In the genomic region with DNA sequence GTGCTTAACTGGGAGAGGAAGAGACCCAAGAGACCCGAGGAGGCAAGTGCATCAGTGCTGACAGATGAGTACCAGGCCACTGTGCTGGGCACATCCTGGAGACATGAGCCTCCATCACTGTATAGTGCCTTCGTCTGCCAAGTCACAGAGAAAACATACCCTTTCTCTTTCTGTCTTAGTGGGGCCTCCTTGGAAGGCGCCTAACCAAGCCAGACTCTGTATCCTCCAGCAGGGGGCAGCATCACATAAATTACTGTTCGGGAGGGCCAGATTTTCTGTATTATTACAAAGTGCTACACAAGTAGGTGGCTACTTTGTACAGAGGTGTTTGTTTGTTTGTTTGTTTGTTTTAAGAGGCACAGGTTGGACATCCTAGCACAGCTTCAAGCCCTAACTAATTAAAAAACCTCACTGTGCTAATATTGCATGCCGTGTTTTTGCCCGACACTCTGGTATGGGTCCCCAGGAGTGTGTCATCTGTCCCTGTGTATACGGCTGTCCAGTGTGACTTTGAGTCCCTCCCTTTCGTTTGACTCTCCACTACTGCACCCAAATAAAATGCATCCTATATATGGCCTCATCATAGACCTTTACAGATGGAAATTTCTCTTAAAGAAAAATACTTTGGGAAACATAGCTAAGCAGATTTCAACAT, we compare ENCODE assay signal across 7 mouse cellular contexts. TPM values are rescaled to one million over a fixed set of nuclear protein-coding genes. Genes with fewer than 3 reads are reported as not detected.
DNase-seq lines count a peak whose midpoint lies in the region; ATAC-seq and TF ChIP-seq lines count a peak whose summit lies in the region.

No protein-coding gene starts in this region.

- no peak for TF ChIP-seq POLR2A in cerebellum, adult 2 months (IDR thresholded peaks at IDR 0.05; ENCODE audit: borderline replicate concordance, insufficient read depth, low read length)

- ATAC-seq in frontal cortex, adult (ENCODE audit: low TSS enrichment): peak; percentile 87
- peak; percentile 88 for ATAC-seq in inflammation-experienced regulatory T-cells, adult 6 months
- peak; percentile 89 for ATAC-seq in midbrain, embryonic 13.5 days

- peak; percentile 68; the same call in 1 of the 2 replicates for TF ChIP-seq CTCF in cerebellum, adult 2 months (IDR thresholded peaks at IDR 0.05; ENCODE audit: borderline replicate concordance, insufficient read depth, low read depth, low read length)

- H3K36me3 ChIP-seq in midbrain, embryonic 13.5 days: no peaks in the 10 kb centered on the region

- H3K9me3 ChIP-seq in midbrain, embryonic 13.5 days: no peaks in the 10 kb centered on the region

- peak; percentile 74 for DNase-seq in R1 (ENCODE audit: low read depth, low spot score)
- peak; percentile 47 to 65 for DNase-seq in cerebellum, adult 2 months
- peak; percentile 60 to 67 for DNase-seq in left cerebral cortex, postnatal 10 days (ENCODE audit: extremely low spot score in 1 of 2, low spot score in 2 of 2)
- DNase-seq in spleen, adult 12 weeks (ENCODE audit: low spot score): peak; percentile 61

- no peak overlapping the region for H3K27ac ChIP-seq in cerebellum, adult 2 months (ENCODE audit: insufficient read depth, low read length)
- no peak overlapping the region for H3K27ac ChIP-seq in midbrain, embryonic 13.5 days

- no peaks in the 10 kb centered on the region for H3K27me3 ChIP-seq in cerebellum, adult 2 months (ENCODE audit: control insufficient read depth, insufficient read depth, low read length)
- H3K27me3 ChIP-seq in midbrain, embryonic 13.5 days: no peaks in the 10 kb centered on the region

- H3K9ac ChIP-seq in midbrain, embryonic 13.5 days (replicated peaks): peak overlapping the region; percentile 7; the same call in 1 of the 2 replicates

- WGBS in cerebellum, adult 2 months: 31% methylated on average over 8 of the region's 8 CpGs
- 36% methylated on average over 8 of the region's 8 CpGs for WGBS in midbrain, embryonic 13.5 days

- H3K4me2 ChIP-seq in midbrain, embryonic 13.5 days (replicated peaks): 0 out of 2 replicates have a peak overlapping the region, but pooled peaks have one; percentile 25

- H3K4me1 ChIP-seq in cerebellum, adult 2 months (ENCODE audit: control insufficient read depth, insufficient read depth, low read length): no peaks in the 10 kb centered on the region
- 0 out of 2 replicates have a peak, but pooled peaks cover 6% of the 10 kb centered on the region for H3K4me1 ChIP-seq in midbrain, embryonic 13.5 days (replicated peaks)

- no peak overlapping the region for H3K4me3 ChIP-seq in cerebellum, adult 2 months (replicated peaks; ENCODE audit: insufficient read depth, low read depth, low read length)
- H3K4me3 ChIP-seq in midbrain, embryonic 13.5 days (replicated peaks): no peak overlapping the region

- intact Hi-C loops in left cerebral cortex, postnatal 10 days (cut with DNase I): loop anchor here (2.0 to 5.0 kb wide), 2 partner anchors 207 to 938 kb away; no protein-coding TSS in a partner anchor

RNA-seq across cellular contexts. Expression of a gene that starts 9.1 kb away (rescaled TPM):
- 60.3 and 60.5 TPM in 2 replicates for polyA plus RNA-seq in cerebellum, adult 2 months (2012; rRNA removed)
- 100 to 1,000 TPM in 2 of 3 experiments, 10 to 100 TPM in 1; 93.5 to 129 (median 100) TPM for polyA plus RNA-seq in inflammation-experienced regulatory T-cells, adult 6 months (2017; shearing (Covaris generic))
- total RNA-seq in left cerebral cortex, postnatal 10 days (2021): 10 to 100 TPM; 25.4 to 27.0 TPM
- 15.1 and 15.7 TPM in 2 replicates for polyA plus RNA-seq in midbrain, embryonic 13.5 days (2015; fragmentation: Nextera tagmentation; extraction: Ambion mirVana)

RNA-seq across cellular contexts. Expression of a gene that starts 46.4 kb away (rescaled TPM):
- 0.02 TPM in 1 of 2 replicates, not detected in the other for polyA plus RNA-seq in cerebellum, adult 2 months (2012; rRNA removed)
- 1 to 10 TPM in 2 of 3 experiments, under 1 TPM in 1; 0.71 to 2.1 (median 1.3) TPM for polyA plus RNA-seq in inflammation-experienced regulatory T-cells, adult 6 months (2017; shearing (Covaris generic))
- total RNA-seq in left cerebral cortex, postnatal 10 days (2021): under 1 TPM; 0.47 to 0.93 TPM
- polyA plus RNA-seq in midbrain, embryonic 13.5 days (2015; fragmentation: Nextera tagmentation; extraction: Ambion mirVana): 1.3 TPM in 2 replicates
